9 mouse cellular contexts compared by ENCODE assay signal in the genomic region with DNA sequence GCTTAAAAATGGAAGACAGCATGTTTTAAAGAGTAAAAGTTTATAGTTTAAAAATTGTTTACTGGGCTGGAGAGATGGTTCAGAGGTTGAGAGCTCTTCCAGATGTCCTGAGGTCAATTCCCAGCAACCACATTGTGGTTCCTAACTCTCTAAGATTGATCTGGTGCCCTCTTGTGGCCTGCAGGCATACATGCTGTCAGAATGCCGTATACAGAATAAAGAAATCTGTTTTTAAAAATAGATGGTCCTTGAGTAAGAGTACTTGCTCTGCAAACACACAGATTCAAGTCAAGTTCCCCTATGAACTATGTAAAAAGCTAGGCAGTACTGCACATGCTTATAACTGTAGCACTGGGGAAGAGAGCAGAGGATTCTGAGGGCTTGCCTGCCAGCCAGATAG. TPM values are rescaled to one million over a fixed set of nuclear protein-coding genes. Genes with fewer than 3 reads are reported as not detected.
DNase-seq lines count a peak whose midpoint lies in the region; ATAC-seq and TF ChIP-seq lines count a peak whose summit lies in the region.
"Had no signal": no experiment of that assay in that cellular context is flagged by ENCODE, and none has a peak within 500 bp of the region (broad histone marks: within the 10 kb centered on the region; RNA-seq: fewer than 3 reads in every experiment).

No protein-coding gene starts in this region.

- TF ChIP-seq EP300 in heart, postnatal 0 days (IDR thresholded peaks at IDR 0.05; ENCODE audit: low read depth), result no peak

- peak; percentile 20 for DNase-seq in heart, postnatal 0 days (ENCODE audit: low spot score)
- DNase-seq in heart, adult 11 months, result no peak
- DNase-seq in 416B (ENCODE audit: low read depth), result peak; percentile 67
- peak; percentile 21 for DNase-seq in ES-E14 (ENCODE audit: low read depth, low spot score)
- DNase-seq in liver, embryonic 13.5 days, result no peak
- no peak for DNase-seq in right cerebral cortex, postnatal 36 days (ENCODE audit: low spot score in 2 of 2)
- DNase-seq in cerebellum, adult 8-10 months, result no peak
- DNase-seq in ovary, postnatal 10 days (ENCODE audit: low spot score), result no peak

- H3K4me1 ChIP-seq in heart, postnatal 0 days (ENCODE audit: control insufficient read depth, insufficient read depth), result no peaks in the 10 kb centered on the region
- no peaks in the 10 kb centered on the region for H3K4me1 ChIP-seq in ES-E14 (ENCODE audit: control insufficient read depth in 2 of 2, insufficient read depth in 2 of 2, low read length in 2 of 2, poor library complexity in 1 of 2)
- H3K4me1 ChIP-seq in liver, embryonic 13.5 days (replicated peaks), result no peaks in the 10 kb centered on the region

- in situ Hi-C loops in ES-E14 (cut with MboI; ENCODE audit: low sequenced_read_pairs in 2 of 2, unreplicated experiment in 2 of 2), result no loop called here

- H3K4me3 ChIP-seq in heart, postnatal 0 days (ENCODE audit: low read depth, low read length), result no peak overlapping the region
- no peak overlapping the region for H3K4me3 ChIP-seq in ES-E14 (ENCODE audit: insufficient read depth in 1 of 2, low read depth in 1 of 2, low read length in 2 of 2, poor library complexity in 1 of 2, severe bottlenecking in 1 of 2)
- no peak overlapping the region for H3K4me3 ChIP-seq in liver, embryonic 13.5 days (replicated peaks)

- WGBS in heart, postnatal 0 days, result 18% methylated on average over 1 of the region's 1 CpGs
- 50% methylated on average over 1 of the region's 1 CpGs for WGBS in liver, embryonic 13.5 days (ENCODE audit: insufficient replicate concordance)

- ATAC-seq in heart, postnatal 0 days (ENCODE audit: insufficient read depth, low read depth), result no peak
- no peak for ATAC-seq in liver, embryonic 13.5 days (ENCODE audit: low read depth)
- ATAC-seq: midbrain, embryonic 16.5 days had no signal

- H3K27ac ChIP-seq in heart, postnatal 0 days (ENCODE audit: low read depth), result no peak overlapping the region
- no peak overlapping the region for H3K27ac ChIP-seq in ES-E14 (ENCODE audit: insufficient read depth, low read depth, low read length, poor library complexity, severe bottlenecking)
- peak overlapping the region; percentile 4; the same call in 1 of the 2 replicates for H3K27ac ChIP-seq in liver, embryonic 13.5 days

- H3K9me3 ChIP-seq in heart, postnatal 0 days (replicated peaks; ENCODE audit: control insufficient read depth, low read length), result no peaks in the 10 kb centered on the region
- no peaks in the 10 kb centered on the region for H3K9me3 ChIP-seq in ES-E14 (ENCODE audit: control insufficient read depth, insufficient read depth, low read depth, low read length)
- no peaks in the 10 kb centered on the region for H3K9me3 ChIP-seq in liver, embryonic 13.5 days (replicated peaks)

- no peaks in the 10 kb centered on the region for H3K27me3 ChIP-seq in heart, postnatal 0 days (ENCODE audit: control insufficient read depth, insufficient read depth, low read length)
- no peaks in the 10 kb centered on the region for H3K27me3 ChIP-seq in liver, embryonic 13.5 days

- no peak overlapping the region for H3K9ac ChIP-seq in heart, postnatal 0 days (replicated peaks; ENCODE audit: low read depth, low read length)
- no peak overlapping the region for H3K9ac ChIP-seq in ES-E14 (ENCODE audit: insufficient read depth, low read depth, low read length, poor library complexity, severe bottlenecking)
- no peak overlapping the region for H3K9ac ChIP-seq in liver, embryonic 13.5 days

- peaks cover 75% of the 10 kb centered on the region for H3K36me3 ChIP-seq in heart, postnatal 0 days (replicated peaks; ENCODE audit: control insufficient read depth, insufficient read depth, low read length)
- H3K36me3 ChIP-seq in ES-E14 (ENCODE audit: control insufficient read depth, insufficient read depth, low read length, poor library complexity, severe bottlenecking), result peaks cover 13% of the 10 kb centered on the region
- peaks cover 77% of the 10 kb centered on the region for H3K36me3 ChIP-seq in liver, embryonic 13.5 days

- peak; percentile 35 for TF ChIP-seq CTCF in heart, postnatal 0 days (IDR thresholded peaks at IDR 0.05; ENCODE audit: low read depth)

- no peak overlapping the region for H3K4me2 ChIP-seq in heart, postnatal 0 days (ENCODE audit: low read depth, low read length)
- no peak overlapping the region for H3K4me2 ChIP-seq in liver, embryonic 13.5 days

TF ChIP-seq in ES-E14, 5 proteins besides CTCF, POLR2A, EP300 and RAD21:
- TF ChIP-seq ZC3H11A (IDR thresholded peaks at IDR 0.05; ENCODE audit: borderline replicate concordance, low read depth, low read length) (no peak), MAFK (IDR thresholded peaks at IDR 0.05; ENCODE audit: insufficient read depth, low read depth, low read length) (no peak), HCFC1 (IDR thresholded peaks at IDR 0.05; ENCODE audit: borderline replicate concordance, insufficient read depth, low read length) (no peak), ZNF384 (IDR thresholded peaks at IDR 0.05; ENCODE audit: low read depth, low read length) (no peak), CHD2 (IDR thresholded peaks at IDR 0.05; ENCODE audit: low read depth, low read length) (no peak)

RNA-seq across cellular contexts. Expression of a gene that starts 43.3 kb away (rescaled TPM):
- total RNA-seq in heart, postnatal 0 days (2014; rRNA removed; ENCODE audit: low replicate concordance), result 30.5 and 45.8 TPM in 2 replicates
- 30.7 and 37.3 TPM in 2 replicates for polyA plus RNA-seq in heart, postnatal 0 days (2015; fragmentation: Nextera tagmentation; extraction: Ambion mirVana)
- total RNA-seq in ES-E14 (2012; rRNA removed), result 377 and 427 TPM in 2 replicates
- polyA plus RNA-seq in liver, embryonic 13.5 days (2015; fragmentation: Nextera tagmentation; extraction: Ambion mirVana), result 133 and 159 TPM in 2 replicates

RNA-seq across cellular contexts. Expression of a gene that starts 43.3 kb away (rescaled TPM):
- 31.9 and 65.0 TPM in 2 replicates for total RNA-seq in heart, postnatal 0 days (2014; rRNA removed; ENCODE audit: low replicate concordance)
- polyA plus RNA-seq in heart, postnatal 0 days (2015; fragmentation: Nextera tagmentation; extraction: Ambion mirVana), result 63.2 and 66.5 TPM in 2 replicates
- 57.2 and 58.9 TPM in 2 replicates for total RNA-seq in ES-E14 (2012; rRNA removed)
- 65.7 and 72.4 TPM in 2 replicates for polyA plus RNA-seq in liver, embryonic 13.5 days (2015; fragmentation: Nextera tagmentation; extraction: Ambion mirVana)

Comparison
In these comparisons a context has a peak if more than half of its experiments do, and no peak if none do; other contexts are left out.
1. DNase-seq: peak in heart, postnatal 0 days (single experiment), 416B (single experiment) and ES-E14 (single experiment); none in heart, adult 11 months (single experiment), liver, embryonic 13.5 days (single experiment), right cerebral cortex, postnatal 36 days (0 of 2), cerebellum, adult 8-10 months (single experiment) and ovary, postnatal 10 days (single experiment).